In genomic region chr10:60405460-60406177, GRCm38 (mm10) we compare ENCODE assay signal across 8 mouse cellular contexts. TPM values are rescaled to one million over a fixed set of nuclear protein-coding genes. Genes with fewer than 3 reads are reported as not detected.
DNase-seq lines count a peak whose midpoint lies in the region; ATAC-seq and TF ChIP-seq lines count a peak whose summit lies in the region.
"Had no signal": no experiment of that assay in that cellular context is flagged by ENCODE, and none has a peak within 500 bp of the region (broad histone marks: within the 10 kb centered on the region; RNA-seq: fewer than 3 reads in every experiment).

No protein-coding gene starts in this region.

- H3K4me1 ChIP-seq in lung, embryonic 14.5 days (ENCODE audit: insufficient read depth), result no peaks in the 10 kb centered on the region
- H3K4me1 ChIP-seq in forebrain, embryonic 13.5 days, result no peaks in the 10 kb centered on the region

- H3K4me2 ChIP-seq in lung, embryonic 14.5 days, result no peak overlapping the region
- no peak overlapping the region for H3K4me2 ChIP-seq in forebrain, embryonic 13.5 days

- H3K36me3 ChIP-seq in lung, embryonic 14.5 days (ENCODE audit: insufficient read depth), result no peaks in the 10 kb centered on the region
- H3K36me3 ChIP-seq in forebrain, embryonic 13.5 days (ENCODE audit: poor library complexity, severe bottlenecking), result no peaks in the 10 kb centered on the region

- TF ChIP-seq CTCF in lung, embryonic 14.5 days (IDR thresholded peaks at IDR 0.05; ENCODE audit: low read depth), result no peak

- no peak overlapping the region for H3K4me3 ChIP-seq in lung, embryonic 14.5 days (ENCODE audit: low read depth, low read length)
- no peak overlapping the region for H3K4me3 ChIP-seq in forebrain, embryonic 13.5 days

- no peak for ATAC-seq in lung, embryonic 14.5 days (ENCODE audit: insufficient read depth)
- ATAC-seq in forebrain, embryonic 13.5 days, result no peak
- no peak for ATAC-seq in activated CD4-positive, CD25-positive, alpha-beta regulatory T cell, adult 4 months

- no peaks in the 10 kb centered on the region for H3K9me3 ChIP-seq in lung, embryonic 14.5 days (ENCODE audit: low read depth, low read length)
- H3K9me3 ChIP-seq in forebrain, embryonic 13.5 days (replicated peaks), result no peaks in the 10 kb centered on the region

- WGBS in lung, embryonic 14.5 days, result 39% methylated on average over 7 of the region's 7 CpGs
- WGBS in forebrain, embryonic 13.5 days, result 58% methylated on average over 7 of the region's 7 CpGs

- no peak overlapping the region for H3K27ac ChIP-seq in lung, embryonic 14.5 days (ENCODE audit: low read depth)
- no peak overlapping the region for H3K27ac ChIP-seq in forebrain, embryonic 13.5 days

- H3K27me3 ChIP-seq in lung, embryonic 14.5 days (ENCODE audit: insufficient read depth, low read length), result no peaks in the 10 kb centered on the region
- 0 out of 2 replicates have a peak, but pooled peaks cover 8% of the 10 kb centered on the region for H3K27me3 ChIP-seq in forebrain, embryonic 13.5 days

- no peak overlapping the region for H3K9ac ChIP-seq in lung, embryonic 14.5 days
- no peak overlapping the region for H3K9ac ChIP-seq in forebrain, embryonic 13.5 days

- DNase-seq in lung, embryonic 14.5 days, result peak; percentile 23
- DNase-seq in lung, adult 18-20 months, result no peak
- peak; percentile 16 to 54 for DNase-seq in frontal cortex, adult 2 months (ENCODE audit: extremely low spot score in 1 of 2, low spot score in 1 of 2)
- peak; percentile 47 for DNase-seq in heart, postnatal 4 days
- DNase-seq in right cerebral cortex, postnatal 25 days, result peak; percentile 28

RNA-seq across cellular contexts. Expression of gene Gm17455, which starts 6.1 kb away (rescaled TPM):
- 0.74 and 1.2 TPM in 2 replicates for polyA plus RNA-seq in lung, embryonic 14.5 days (2014; fragmentation: Nextera tagmentation; extraction: Ambion mirVana)
- polyA plus RNA-seq in frontal cortex, adult 2 months (2012; rRNA removed), result 0.64 and 2.1 TPM in 2 replicates
- total RNA-seq in heart, postnatal 4 days (2021), result not detected
- polyA plus RNA-seq in forebrain, embryonic 13.5 days (2015; fragmentation: Nextera tagmentation; extraction: Ambion mirVana), result 2.0 and 4.2 TPM in 2 replicates
- polyA plus RNA-seq in activated CD4-positive, CD25-positive, alpha-beta regulatory T cell, adult 4 months (2017; shearing (Covaris generic)), result under 1 TPM in 1 of 2 experiments, not detected in 1; 0.84 TPM
- total RNA-seq: hematopoietic stem cell, adult 5-6 weeks had no signal

RNA-seq across cellular contexts. Expression of gene Vsir, which starts 59.0 kb away (rescaled TPM):
- polyA plus RNA-seq in lung, embryonic 14.5 days (2014; fragmentation: Nextera tagmentation; extraction: Ambion mirVana), result 4.3 and 6.7 TPM in 2 replicates
- 24.3 and 33.1 TPM in 2 replicates for polyA plus RNA-seq in frontal cortex, adult 2 months (2012; rRNA removed)
- 10 to 100 TPM; 11.1 to 15.0 TPM for total RNA-seq in heart, postnatal 4 days (2021)
- 1.2 and 1.3 TPM in 2 replicates for polyA plus RNA-seq in forebrain, embryonic 13.5 days (2015; fragmentation: Nextera tagmentation; extraction: Ambion mirVana)
- polyA plus RNA-seq in activated CD4-positive, CD25-positive, alpha-beta regulatory T cell, adult 4 months (2017; shearing (Covaris generic)), result 100 to 1,000 TPM; 182 to 186 TPM

Comparison
In these comparisons a context has a peak if more than half of its experiments do, and no peak if none do; other contexts are left out.
1. DNase-seq: peak in lung, embryonic 14.5 days (single experiment), frontal cortex, adult 2 months (2 of 2), heart, postnatal 4 days (single experiment) and right cerebral cortex, postnatal 25 days (single experiment); none in lung, adult 18-20 months (0 of 2).